Mouse (Mus musculus) right cerebral cortex, adult 18-20 months (tissue): ENCODE data around the gene Gm3173.
"Not testable (repeated sequence)": the region's sequence is repeated elsewhere in the genome, so short reads cannot be mapped to it uniquely, and the experiment has no call there.

ENCODE experiments used
- DNase-seq: peaks from one replicate; pipeline ENCODE4 v3.0.0; 2022; ENCODE audit warnings: mixed read lengths

Gm3173 gene

DNA sequence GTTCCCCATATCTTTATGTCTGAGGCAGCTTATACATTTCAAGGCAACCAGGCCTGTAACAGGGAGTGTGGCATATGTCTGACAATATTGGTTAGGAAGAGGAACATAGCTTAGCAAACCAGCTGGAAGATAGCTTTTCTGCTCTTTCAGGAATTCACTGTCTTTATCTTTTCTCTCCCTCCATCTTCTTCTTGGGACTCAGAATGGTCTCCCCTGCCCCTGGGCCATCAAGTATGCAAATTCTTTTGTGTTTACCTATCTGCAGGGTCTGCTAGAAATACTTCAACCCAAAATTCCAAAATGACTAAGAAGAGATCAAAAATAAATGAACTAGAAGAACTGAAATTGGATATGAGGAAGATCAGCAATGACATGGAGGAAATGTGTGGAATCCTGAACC, at the start of gene Gm3173:
Gene Gm3173 (plus strand): TSS at position 301 of the 400 bp plus-strand sequence.
- not testable (repeated sequence) for DNase-seq

DNA sequence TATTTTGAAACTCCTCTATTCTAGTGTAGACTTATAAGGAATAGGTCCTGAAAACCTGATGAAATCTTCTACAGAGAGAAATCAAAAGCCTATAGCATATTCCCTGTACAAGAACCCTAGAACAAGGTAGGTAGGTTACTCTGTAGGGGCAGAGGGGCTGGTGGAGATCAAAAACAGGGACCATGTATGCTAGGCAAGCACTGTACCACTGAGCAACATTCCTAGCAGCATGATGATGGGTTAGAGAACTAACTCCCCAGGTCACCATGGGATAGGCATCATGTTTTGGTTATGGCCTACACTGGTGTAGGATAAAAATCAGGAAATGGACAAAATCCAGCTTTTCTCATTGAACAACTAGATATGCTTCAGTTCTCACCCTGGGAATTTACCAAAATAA, 45.2 kb upstream of the Gm3173 start:
- not testable (repeated sequence) for DNase-seq

DNA sequence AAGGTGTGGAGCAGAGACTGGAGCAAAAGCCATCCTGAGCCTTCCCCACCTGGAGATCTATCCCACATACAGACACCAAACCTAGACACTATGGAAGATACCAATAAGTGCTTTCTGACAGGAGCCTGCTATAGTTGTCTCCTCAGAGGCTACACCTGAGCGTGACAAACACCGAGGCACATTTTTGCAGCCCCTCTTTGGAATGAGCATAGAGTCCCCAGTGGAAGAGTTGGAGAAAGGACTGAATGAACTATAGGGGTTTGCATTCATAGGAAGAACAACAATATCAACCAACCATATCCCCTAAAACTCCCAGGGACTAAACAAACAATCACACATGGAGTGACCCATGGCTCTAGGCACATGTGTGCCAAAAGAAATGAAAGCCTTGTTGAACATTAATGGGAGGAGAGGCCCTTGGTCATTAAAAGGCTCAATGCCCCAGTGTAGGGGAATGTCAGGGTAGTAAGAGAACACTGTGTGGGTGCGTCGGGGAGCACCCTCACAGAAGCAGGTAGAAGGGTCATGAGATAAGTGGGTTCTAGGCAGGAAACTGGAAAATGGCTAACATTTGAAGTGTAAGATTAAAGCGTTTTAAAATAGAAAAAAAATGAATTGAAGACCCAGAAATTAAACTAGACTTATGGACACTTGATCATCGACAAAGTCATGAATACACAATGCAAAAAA, 37.8 kb upstream of the Gm3173 start:
- not testable (repeated sequence) for DNase-seq

DNA sequence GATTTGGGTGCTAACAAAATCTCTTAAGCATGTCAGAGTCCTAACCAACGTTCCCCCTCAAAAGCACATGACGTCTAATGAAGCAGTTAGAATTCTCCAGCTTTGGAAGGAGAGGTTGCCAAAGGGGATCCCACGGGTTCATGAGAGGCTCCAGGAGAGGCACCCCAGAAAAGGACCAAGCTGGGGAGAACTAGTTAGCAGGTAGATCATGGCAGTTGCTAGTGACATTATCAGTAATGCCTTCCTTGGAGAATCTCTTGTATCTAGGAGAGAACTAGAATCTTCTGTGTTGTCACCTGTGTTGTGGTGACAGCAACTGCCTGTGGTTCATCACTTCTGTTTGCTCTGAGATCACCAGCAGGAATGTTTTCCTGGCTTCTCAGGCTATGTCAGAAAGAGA, 33.6 kb upstream of the Gm3173 start, which contains the start of gene Gm3159:
Gene Gm3159 (plus strand): TSS at position 301 of the 400 bp plus-strand sequence.
- not testable (repeated sequence) for DNase-seq

DNA sequence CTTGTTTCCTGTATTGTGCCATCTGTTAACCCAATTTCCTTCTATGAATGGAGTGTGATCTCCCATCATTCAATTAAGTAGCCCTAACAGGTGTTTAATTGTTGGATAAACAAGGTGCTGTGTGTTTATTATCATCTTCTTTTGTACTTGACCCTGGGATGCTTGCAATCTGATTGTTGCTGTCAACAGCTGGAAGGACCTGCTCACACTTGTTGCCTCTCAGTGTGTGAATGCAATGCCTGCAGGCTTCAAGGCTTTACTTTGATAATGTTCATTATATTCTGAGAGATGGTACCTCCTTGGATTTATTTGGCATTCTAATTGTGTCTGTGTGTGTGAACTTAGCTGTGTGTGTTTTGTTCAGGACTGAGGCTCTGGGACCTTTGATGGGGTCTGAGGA, 32.2 kb upstream of the Gm3173 start:
- not testable (repeated sequence) for DNase-seq

DNA sequence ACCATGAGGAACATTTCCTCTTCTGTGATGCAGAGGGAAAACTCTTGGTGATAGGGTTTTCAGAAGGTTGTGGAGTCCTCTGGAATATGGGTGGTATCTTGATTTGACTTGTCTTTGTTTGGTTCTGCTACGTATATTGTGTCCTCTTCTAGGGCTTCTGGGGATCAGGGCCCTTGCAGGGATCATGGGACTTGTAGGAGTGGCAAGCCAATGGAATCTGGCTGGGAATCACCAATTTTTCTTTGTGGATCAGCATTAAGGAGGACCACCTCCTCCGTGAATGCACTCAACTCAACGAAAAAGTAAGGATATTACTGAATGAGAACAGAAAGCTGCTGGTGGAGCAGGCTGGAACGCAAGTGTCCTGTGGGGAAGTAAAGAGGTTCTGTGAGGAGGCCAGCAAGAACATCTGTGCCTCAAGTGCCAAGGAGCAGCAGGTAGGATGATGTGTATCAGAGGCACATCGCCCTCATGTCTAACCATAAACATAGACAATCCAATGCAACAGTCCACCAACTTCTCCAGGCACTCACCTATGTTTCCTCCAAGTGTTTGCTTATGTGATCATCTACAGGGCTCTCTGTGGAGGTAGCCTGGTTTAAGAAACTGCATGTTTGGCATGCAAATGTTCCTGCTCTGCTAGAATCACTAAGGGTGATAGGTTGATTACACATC, 30.5 kb upstream of the Gm3173 start:
- DNase-seq = not testable (repeated sequence)

DNA sequence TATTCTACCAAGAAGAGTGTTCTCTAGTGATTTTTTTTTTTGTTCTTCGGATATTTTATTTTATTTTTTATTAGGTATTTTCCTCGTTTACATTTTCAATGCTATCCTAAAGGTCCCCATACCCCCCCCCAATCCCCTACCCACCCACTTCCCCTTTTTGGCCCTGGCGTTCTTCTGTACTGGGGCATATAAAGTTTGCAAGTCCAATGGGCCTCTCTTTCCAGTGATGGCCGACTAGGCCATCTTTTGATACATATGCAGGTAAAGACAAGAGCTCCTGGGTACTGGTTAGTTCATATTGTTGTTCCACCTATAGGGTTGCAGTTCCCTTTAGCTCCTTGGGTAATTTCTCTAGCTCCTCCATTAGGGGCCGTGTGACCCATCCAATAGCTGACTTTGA, 29.5 kb upstream of the Gm3173 start:
- not testable (repeated sequence) for DNase-seq

DNA sequence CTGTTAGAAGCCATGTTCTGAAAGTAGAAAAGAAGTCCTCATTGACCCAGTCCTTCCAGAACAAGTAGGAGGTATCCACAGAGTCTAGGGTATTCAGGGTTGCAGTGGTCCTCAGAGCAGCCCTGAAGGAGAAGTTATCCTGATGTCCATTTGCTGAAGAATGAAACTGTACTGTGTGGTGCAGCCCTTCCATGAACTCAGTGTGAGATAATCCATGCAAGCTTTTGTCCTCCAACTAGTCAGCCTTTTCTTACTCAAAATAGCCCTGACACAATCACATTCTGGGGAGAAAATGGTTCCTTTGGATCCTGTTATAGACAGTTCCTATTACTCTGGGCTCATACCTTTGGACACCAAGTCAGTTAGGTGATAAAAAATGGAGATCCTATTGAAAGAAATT, 27.0 kb upstream of the Gm3173 start:
- not testable (repeated sequence) for DNase-seq

DNA sequence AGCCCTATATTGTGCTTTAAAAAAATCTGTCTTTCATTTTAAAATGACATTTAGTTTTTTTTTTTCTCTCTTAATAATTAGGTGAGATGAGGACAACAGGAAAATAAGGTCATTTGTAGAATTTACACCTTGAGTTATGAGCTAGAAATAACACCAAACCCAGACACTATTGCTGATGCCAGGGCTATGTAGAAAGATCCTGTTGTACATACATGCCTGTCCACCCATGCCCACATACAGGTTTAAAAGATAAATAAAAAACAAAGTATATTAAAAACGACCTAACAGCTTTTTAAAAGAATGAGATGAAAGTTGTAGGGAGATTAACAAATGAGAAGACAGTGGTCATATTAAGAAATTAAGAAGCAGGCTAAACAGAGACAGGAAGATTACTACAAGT, 20.9 kb upstream of the Gm3173 start:
- not testable (repeated sequence) for DNase-seq

DNA sequence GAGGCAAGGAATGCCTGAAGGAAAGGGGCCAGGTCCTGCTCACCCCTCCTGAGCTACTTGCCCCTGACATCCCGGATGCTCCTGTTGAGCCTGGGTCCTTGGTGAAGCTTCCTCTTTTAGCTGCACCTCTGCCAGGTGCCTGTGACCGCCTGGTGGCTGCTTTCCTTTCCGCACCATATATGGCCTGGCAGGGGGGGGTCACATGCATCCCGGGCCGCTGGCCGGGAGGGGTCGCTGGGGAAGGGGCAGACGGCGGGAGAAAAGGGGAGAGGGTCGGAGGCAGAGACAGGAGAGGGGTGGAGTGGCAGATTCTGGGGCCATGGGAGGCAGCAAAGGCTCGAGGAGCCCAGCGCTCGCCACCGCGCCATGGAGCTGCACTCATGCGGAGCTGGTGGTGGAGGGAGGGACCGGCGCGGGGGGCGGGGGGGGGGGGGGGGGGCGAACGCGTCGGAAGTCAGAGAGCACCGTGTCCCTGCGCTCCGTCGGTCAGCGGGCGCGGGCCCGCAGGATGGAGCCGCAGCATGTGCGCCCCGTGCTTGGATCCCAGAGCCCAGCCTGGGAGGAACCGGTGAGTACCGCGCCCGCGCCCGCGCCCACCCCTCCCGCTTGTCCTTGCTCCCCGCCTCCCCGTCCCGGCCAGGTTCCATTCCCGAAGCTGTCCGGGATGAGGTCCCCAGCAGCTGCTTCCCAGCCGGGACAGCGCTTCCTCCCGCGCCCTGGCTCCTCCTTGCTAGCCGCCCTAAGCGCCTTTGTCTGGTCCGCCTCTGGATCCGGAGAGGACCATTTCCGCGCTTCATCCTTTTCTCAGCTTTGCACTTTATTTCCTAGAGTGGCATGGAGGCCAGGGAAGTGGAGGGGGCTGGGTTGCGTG, 15.6 kb upstream of the Gm3173 start, which contains the start of gene Gm3164:
Gene Gm3164 (plus strand): TSS at position 484 of the 871 bp plus-strand sequence.
- DNase-seq = not testable (repeated sequence)

DNA sequence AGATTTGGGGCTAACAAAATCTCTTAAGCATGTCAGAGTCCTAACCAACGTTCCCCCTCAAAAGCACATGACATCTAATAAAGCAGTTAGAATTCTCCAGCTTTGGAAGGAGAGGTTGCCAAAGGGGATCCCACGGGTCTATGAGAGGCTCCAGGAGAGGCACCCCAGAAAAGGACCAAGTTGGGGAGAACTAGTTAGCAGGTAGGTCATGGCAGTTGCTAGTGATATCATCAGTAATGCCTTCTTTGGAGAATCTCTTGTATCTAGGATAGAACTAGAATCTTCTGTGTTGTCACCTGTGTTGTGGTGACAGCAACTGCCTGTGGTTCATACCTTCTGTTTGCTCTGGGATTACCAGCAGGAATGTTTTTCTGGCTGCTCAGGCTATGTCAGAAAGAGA, 50.7 kb downstream of the Gm3173 start, which contains the start of gene Gm3182:
Gene Gm3182 (plus strand): TSS at position 301 of the 400 bp plus-strand sequence.
- DNase-seq = not testable (repeated sequence)

DNA sequence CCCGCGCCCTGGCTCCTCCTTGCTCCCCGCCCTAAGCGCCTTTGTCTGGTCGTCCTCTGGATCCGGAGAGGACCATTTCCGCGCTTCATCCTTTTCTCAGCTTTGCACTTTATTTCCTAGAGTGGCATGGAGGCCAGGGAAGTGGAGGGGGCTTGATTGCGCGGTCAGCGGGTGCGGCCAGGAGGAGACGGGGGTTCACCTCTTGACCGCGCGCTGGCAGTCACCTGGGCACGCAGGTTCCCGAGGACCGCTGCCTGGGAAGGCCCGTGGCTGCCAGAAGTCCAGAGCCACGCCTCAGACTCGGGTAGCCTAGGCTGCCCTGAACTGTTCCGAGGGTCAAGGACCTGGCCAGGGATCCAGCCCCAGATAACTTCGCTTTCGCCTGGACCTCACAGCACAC, 68.6 kb downstream of the Gm3173 start:
- DNase-seq = not testable (repeated sequence)

DNA sequence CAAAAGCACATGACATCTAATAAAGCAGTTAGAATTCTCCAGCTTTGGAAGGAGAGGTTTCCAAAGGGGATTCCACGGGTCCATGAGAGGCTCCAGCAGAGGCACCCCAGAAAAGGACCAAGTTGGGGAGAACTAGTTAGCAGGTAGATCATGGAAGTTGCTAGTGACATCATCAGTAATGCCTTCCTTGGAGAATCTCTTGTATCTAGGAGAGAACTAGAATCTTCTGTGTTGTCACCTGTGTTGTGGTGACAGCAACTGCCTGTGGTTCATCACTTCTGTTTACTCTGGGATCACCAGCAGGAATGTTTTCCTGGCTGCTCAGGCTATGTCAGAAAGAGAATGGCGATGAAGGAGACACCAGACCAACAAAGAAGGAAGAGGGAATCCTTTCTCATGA, 124.3 kb downstream of the Gm3173 start, which contains the start of gene Gm3047:
Gene Gm3047 (plus strand): TSS at position 301 of the 400 bp plus-strand sequence.
- not testable (repeated sequence) for DNase-seq
